Mouse (Mus musculus) lung, postnatal 4 days (tissue): ENCODE data around the gene Usp25.

Experiments
- DNase-seq, 2 experiments: peaks; one replicate each; pipeline ENCODE4 v3.0.0; 2021

Usp25 gene

DNA sequence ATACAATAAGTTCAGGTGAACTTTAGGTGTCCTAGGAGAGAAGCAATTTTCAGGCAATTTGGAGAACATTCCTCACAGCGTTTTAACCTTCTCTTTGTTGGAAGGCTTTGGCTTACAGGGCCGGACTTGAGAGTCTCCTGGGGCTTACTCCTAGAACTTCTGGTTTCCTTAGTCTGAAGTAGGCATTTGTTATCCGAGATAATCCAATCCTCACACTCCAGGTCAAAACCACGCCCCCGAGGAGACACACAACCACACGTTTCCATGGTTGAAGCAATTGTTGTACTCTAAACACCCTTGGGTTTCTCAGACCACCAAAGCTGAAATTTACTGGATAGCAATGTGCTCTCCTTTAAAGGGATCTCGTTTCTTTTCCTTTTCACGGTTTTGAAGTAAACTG, 136.8 kb downstream of the Usp25 start:
- DNase-seq = no peak

DNA sequence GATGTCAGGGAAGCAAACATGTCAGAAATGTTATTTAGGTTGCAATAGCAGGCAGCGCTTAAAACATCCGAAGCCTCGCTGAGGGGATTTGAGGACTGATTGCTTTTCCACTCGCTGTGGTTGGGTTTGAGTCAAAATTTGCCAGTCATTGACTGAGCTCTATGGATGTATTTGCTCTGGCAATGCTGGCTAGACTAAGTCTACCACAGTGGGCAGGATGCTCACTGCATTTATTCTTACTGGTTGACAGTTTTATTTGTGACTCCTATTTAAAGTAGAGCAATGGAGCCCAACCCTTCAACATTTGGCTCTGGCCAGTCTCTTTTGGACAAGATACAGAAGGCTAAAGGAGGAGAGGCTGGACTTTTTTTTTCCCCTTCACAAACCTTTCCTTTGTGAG, 137.4 kb downstream of the Usp25 start:
- DNase-seq = no peak

DNA sequence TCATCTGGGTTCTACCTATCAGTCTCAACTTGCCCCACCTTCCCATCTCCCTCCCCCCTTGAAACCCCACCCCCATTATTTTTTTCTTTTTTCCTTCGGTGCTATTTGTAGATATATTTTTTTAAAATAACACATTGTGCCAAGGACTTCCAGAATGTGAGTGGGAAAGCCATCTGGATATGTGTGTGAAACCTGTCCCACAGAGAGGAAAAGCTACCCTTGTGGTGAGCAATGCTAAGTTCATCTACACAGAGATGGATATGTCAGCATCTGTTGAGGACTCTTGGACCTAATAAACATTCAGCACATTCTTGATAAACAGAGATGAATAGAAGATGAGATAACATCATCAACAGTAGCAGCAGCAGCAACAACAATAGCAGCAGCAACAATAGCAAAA, 138.8 kb downstream of the Usp25 start:
- no peak for DNase-seq

DNA sequence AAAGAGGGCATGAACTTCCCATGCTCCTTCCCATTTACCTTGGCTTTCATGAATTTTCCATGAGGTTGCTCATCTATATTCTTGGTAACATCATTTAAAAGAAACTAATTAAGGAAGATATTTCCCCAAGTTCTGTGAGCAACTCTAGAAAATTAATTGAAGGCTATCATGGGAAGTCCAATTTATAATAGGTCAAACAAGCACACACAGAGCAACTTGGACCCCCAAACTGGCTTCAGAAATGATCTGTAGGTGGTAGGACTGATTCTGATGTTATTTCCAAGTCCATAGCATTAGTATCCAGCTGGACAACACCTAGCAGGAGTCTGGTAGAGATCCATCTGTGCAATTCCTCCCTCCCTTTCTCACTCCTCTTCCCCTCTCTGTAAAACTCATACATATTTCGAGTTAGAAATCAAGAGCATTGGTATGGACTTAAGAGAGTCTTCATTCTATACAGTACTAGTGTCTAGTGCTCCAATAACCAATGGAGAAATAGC, 139.8 kb downstream of the Usp25 start:
- no peak for DNase-seq

DNA sequence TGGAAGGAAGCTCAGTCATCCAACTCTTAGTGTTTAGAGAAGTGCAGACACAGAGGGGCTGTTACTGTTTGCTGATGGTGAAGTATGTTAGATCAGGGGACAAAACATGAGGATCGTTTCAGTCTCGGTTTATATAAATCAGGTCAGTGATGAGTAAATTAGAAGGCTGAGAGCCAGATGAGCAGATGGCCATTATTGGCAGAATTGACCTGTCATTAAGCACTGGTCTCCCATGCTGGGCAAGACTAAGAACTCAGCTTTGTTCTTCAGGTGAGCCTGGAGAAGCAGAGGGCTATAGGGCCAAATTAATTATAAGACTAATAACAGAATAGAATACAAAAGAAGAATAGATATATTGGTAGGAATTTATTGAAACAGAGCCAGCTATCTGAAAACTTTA, 140.3 kb downstream of the Usp25 start:
- DNase-seq = no peak

DNA sequence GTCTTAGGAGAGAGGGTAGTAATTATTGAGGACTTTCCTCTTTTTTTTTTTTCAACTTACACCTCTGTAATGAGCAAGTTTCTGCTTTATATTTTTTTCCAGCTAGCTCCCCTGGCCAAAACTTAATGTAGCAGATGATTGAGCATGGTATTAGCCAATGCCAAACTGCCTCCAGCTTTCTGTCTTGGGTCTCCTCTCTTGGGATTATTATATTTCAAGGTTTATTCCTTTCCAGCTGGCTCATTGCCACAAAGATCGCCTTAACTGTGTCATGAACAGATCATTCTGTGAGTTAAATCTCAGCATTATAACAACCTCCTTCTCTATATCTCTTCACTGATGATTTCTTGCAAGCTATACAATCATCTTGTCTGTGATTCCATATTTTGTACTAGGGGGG, 141.3 kb downstream of the Usp25 start:
- DNase-seq = no peak
